30 mouse cellular contexts compared by ENCODE assay signal in the genomic region with DNA sequence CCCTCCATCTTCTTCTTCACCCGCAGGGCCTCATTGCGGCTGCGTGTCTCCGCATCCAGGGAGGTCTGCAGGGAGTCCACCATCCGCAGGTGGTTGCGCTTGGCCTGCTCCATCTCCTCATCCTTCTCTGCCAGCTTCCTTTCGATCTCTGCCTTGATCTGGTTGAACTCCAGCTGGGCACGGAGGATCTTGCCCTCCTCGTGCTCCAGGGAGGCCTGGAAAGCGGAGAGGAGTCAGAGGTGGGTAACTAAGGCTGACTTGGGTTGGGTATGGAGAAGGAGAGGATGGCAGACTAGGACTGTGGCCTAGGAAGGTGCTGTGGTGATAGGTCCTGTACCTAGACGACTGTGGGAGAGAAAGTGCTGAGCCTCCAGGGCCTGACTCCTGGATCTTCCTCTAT. TPM values are rescaled to one million over a fixed set of nuclear protein-coding genes. Genes with fewer than 3 reads are reported as not detected.
"Had no signal": no experiment of that assay in that cellular context is flagged by ENCODE, and none has a peak within 500 bp of the region (broad histone marks: within the 10 kb centered on the region; RNA-seq: fewer than 3 reads in every experiment).

No protein-coding gene starts in this region.

RNA-seq across cellular contexts. Expression of a gene that starts 10.9 kb away (rescaled TPM):
- total RNA-seq: common myeloid progenitor, adult 5-6 weeks; gastrocnemius, adult 8-10 months; granulocyte monocyte progenitor cell, adult 5-6 weeks had no signal
- polyA plus RNA-seq: erythroblast, embryonic 14.5 days had no signal

RNA-seq across cellular contexts. Expression of a gene that starts 14.5 kb away (rescaled TPM):
- total RNA-seq: common myeloid progenitor, adult 5-6 weeks; gastrocnemius, adult 18-20 months; gastrocnemius, adult 2 months; gastrocnemius, adult 8-10 months; gastrocnemius, postnatal 10 days; gastrocnemius, postnatal 14 days; gastrocnemius, postnatal 25 days; gastrocnemius, postnatal 36 days; gastrocnemius, postnatal 4 days; granulocyte monocyte progenitor cell, adult 5-6 weeks; heart, adult 18-20 months had no signal
- polyA plus RNA-seq: embryonic facial prominence, embryonic 10.5 days; embryonic facial prominence, embryonic 11.5 days; embryonic facial prominence, embryonic 13.5 days; erythroblast, embryonic 14.5 days; forebrain, embryonic 10.5 days; forebrain, embryonic 11.5 days; forebrain, embryonic 12.5 days; gonadal fat pad, adult 2 months had no signal

RNA-seq across cellular contexts. Expression of a gene that starts 19.7 kb away (rescaled TPM):
- total RNA-seq: common myeloid progenitor, adult 5-6 weeks; granulocyte monocyte progenitor cell, adult 5-6 weeks had no signal
- polyA plus RNA-seq: erythroblast, embryonic 14.5 days; forebrain, embryonic 11.5 days; gonadal fat pad, adult 2 months had no signal

RNA-seq across cellular contexts. Expression of a gene that starts 21.1 kb away (rescaled TPM):
- total RNA-seq: common myeloid progenitor, adult 5-6 weeks; granulocyte monocyte progenitor cell, adult 5-6 weeks had no signal
- polyA plus RNA-seq: erythroblast, embryonic 14.5 days had no signal

RNA-seq across cellular contexts. Expression of a gene that starts 29.7 kb away (rescaled TPM):
- total RNA-seq: common myeloid progenitor, adult 5-6 weeks; forebrain, postnatal 0 days; gastrocnemius, adult 18-20 months; gastrocnemius, adult 2 months; gastrocnemius, adult 8-10 months; gastrocnemius, postnatal 10 days; gastrocnemius, postnatal 14 days; gastrocnemius, postnatal 25 days; gastrocnemius, postnatal 36 days; gastrocnemius, postnatal 4 days; granulocyte monocyte progenitor cell, adult 5-6 weeks; heart, adult 18-20 months had no signal
- polyA plus RNA-seq: cerebellum, adult 2 months; cortical plate, adult 2 months; embryonic facial prominence, embryonic 10.5 days; embryonic facial prominence, embryonic 11.5 days; embryonic facial prominence, embryonic 12.5 days; embryonic facial prominence, embryonic 13.5 days; embryonic facial prominence, embryonic 14.5 days; embryonic facial prominence, embryonic 15.5 days; erythroblast, embryonic 14.5 days; forebrain, embryonic 10.5 days; forebrain, embryonic 11.5 days; forebrain, embryonic 12.5 days; forebrain, embryonic 13.5 days; forebrain, embryonic 14.5 days; forebrain, embryonic 15.5 days; forebrain, embryonic 16.5 days; forebrain, postnatal 0 days; frontal cortex, adult 2 months; gonadal fat pad, adult 2 months had no signal
